Mouse (Mus musculus) hindbrain, postnatal 0 days (tissue): Measurements from ENCODE around the gene Brf1. TPM values are rescaled to one million over a fixed set of nuclear protein-coding genes. Genes with fewer than 3 reads are reported as not detected.
A peak's percentile ranks its signal among the peaks of the same experiment; 100 is the strongest.

Source experiments
- ATAC-seq: fragments of 200-750 bp; cut with Nextera tagmentation; 2 replicates; pipeline ENCODE4 v1.8.0; 2017; ENCODE audit warnings: mild to moderate bottlenecking, moderate TSS enrichment, moderate library complexity
- DNase-seq: peaks from one replicate; pipeline ENCODE4 v3.0.0-alpha.2; 2015; ENCODE audit warnings: low spot score
- H3K27ac ChIP-seq: fragments of 300-500 bp; sonication (generic); 2 replicates; pipeline ENCODE4 v1.5.1; 2014; ENCODE audit warnings: mild to moderate bottlenecking
- H3K27me3 ChIP-seq: fragments of 300-500 bp; sonication (generic); 2 replicates; pipeline ENCODE4 v1.6.1; 2014; ENCODE audit warnings: low read length, mixed read lengths; ENCODE audit not compliant: insufficient read depth
- H3K36me3 ChIP-seq: fragments of 300-500 bp; sonication (generic); 2 replicates; pipeline ENCODE4 v1.6.1; 2014; ENCODE audit warnings: low read length, mixed read lengths; ENCODE audit not compliant: insufficient read depth
- H3K4me1 ChIP-seq: fragments of 300-500 bp; sonication (generic); 2 replicates; pipeline ENCODE4 v1.6.1; 2014; ENCODE audit warnings: antibody characterized with exemption, low read length, mixed read lengths; ENCODE audit not compliant: insufficient read depth
- H3K4me2 ChIP-seq: fragments of 300-500 bp; sonication (generic); 2 replicates; pipeline ENCODE4 v1.6.1; 2014; ENCODE audit warnings: low read depth, mild to moderate bottlenecking, low read length, moderate library complexity, mixed read lengths
- H3K4me3 ChIP-seq: fragments of 300-500 bp; sonication (generic); 2 replicates; pipeline ENCODE4 v1.5.1; 2014; ENCODE audit warnings: low read length
- H3K9ac ChIP-seq: fragments of 300-500 bp; sonication (generic); replicated peaks from 2 replicates; pipeline ENCODE4 v1.6.1; 2014; ENCODE audit warnings: mild to moderate bottlenecking, low read length, moderate library complexity, mixed read lengths
- H3K9me3 ChIP-seq: fragments of 300-500 bp; sonication (generic); 2 replicates; pipeline ENCODE4 v1.6.1; 2016; ENCODE audit warnings: low read length, mixed read lengths
- CTCF ChIP-seq: IDR thresholded peaks from 2 replicates; pipeline ENCODE4 v1.5.1; 2016; ENCODE audit warnings: antibody characterized with exemption, control low read depth, low read depth
- WGBS: fragments of 180-500 bp; shearing (Covaris S2); extraction: QIAGEN DNeasy Blood & Tissue Kit; methylation state at CpG from one replicate; pipeline ENCODE4 v1.1.7; 2014; 5-methylcytosine and 5-hydroxymethylcytosine counted together
- polyA plus RNA-seq: library from polyadenylated mRNA; unstranded; fragments of >200 nt; fragmentation: Nextera tagmentation; extraction: Ambion mirVana; gene quantifications from 2 replicates; pipeline ENCODE4 v1.2.1, GENCODE M21; 2015
- total RNA-seq: library from RNA; depleted of rRNA; stranded (reverse); fragments of >200 nt; gene quantifications from 2 replicates; pipeline ENCODE4 v1.2.3, GENCODE M21; 2014

Gene Brf1
- total and polyA plus RNA-seq, 2 experiments from 2014 or later: 29.4 to 39.0 TPM

DNA sequence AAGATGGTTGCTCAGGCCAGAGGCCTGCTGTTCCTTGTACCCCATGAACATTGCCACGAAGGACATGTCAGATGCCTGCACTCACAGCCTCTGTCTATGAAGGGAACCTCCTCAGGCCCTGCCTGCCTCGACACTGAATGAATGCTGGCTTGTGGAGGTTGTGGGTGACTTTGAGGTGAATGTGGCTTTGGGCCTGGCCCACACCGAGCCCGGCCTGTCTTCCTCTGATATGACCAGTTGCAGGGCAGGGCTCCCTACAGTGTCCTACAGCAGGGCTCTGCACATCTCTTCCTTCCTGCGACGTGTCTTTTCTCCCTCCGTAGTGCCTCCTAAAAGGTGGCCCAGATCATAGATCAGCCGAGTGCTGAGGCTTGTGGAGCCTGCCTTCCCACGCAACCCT, 30.5 kb upstream of the Brf1 start:
- H3K9me3 ChIP-seq: no peaks in the 10 kb centered on the region
- no peak for DNase-seq
- no peak for TF ChIP-seq CTCF
- H3K4me3 ChIP-seq: no peak overlapping the region
- H3K4me2 ChIP-seq: no peak overlapping the region
- H3K4me1 ChIP-seq: peaks cover 6% of the 10 kb centered on the region
- no peaks in the 10 kb centered on the region for H3K36me3 ChIP-seq
- H3K9ac ChIP-seq: no peak overlapping the region
- no peak overlapping the region for H3K27ac ChIP-seq
- H3K27me3 ChIP-seq: no peaks in the 10 kb centered on the region
- ATAC-seq: no peak
- WGBS: 89% methylated on average over 9 of the region's 9 CpGs

DNA sequence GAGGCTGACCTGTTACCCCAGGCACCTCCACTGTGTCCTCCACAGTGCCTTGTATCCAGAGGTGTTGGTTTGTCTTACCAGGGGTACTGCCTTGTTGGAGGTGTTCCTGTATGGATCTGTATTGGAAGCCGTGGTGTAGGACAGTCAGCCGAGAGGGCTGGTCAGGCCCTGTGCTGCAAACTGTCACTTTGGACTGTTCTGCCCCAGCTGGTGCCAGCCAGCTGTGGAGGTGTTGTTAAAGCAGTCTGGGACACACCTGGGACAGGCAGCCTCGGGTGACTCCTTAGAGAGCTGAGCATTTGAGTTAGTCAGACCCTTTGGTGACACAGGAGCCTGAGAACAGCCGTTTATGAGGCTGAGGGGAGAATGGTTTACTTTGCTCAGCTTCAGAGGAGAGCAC, 29.5 kb upstream of the Brf1 start:
- H3K9me3 ChIP-seq: no peaks in the 10 kb centered on the region
- H3K4me2 ChIP-seq: no peak overlapping the region
- no peaks in the 10 kb centered on the region for H3K27me3 ChIP-seq
- TF ChIP-seq CTCF: no peak
- DNase-seq: no peak
- ATAC-seq: no peak
- no peak overlapping the region for H3K9ac ChIP-seq
- no peak overlapping the region for H3K4me3 ChIP-seq
- no peak overlapping the region for H3K27ac ChIP-seq
- WGBS: 65% methylated on average over 4 of the region's 4 CpGs
- H3K4me1 ChIP-seq: peaks cover 6% of the 10 kb centered on the region
- peaks cover 5% of the 10 kb centered on the region; the same call in 1 of the 2 replicates for H3K36me3 ChIP-seq

DNA sequence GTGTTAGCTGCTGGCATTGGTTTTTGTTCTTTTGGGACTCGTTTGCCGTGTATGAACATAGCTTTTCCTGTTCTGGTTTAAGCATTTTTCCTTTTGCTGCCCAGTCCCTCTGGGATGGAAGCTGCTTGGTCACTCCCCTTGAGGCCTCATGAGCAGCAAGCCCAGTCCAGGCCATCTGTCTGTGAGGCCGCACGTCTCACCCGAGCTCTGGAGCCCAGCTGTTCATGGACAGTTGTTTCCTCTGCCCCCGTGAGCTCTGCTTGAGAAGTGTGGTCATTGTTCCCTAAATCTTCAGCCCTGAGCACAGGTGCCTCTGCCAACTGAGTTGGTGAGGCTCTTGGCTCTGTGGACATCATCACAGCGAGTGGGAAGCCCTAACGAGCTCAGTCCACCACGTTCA, 28.4 kb upstream of the Brf1 start:
- Histone ChIP-seq H3K27ac (peak overlapping the region; percentile 48; the same call in 1 of the 2 replicates), H3K4me1 (peaks cover 6% of the 10 kb centered on the region), H3K27me3 (no peaks in the 10 kb centered on the region), H3K4me3 (no peak overlapping the region), H3K4me2 (no peak overlapping the region), H3K9me3 (no peaks in the 10 kb centered on the region), H3K9ac (no peak overlapping the region), H3K36me3 (peaks cover 5% of the 10 kb centered on the region; the same call in 1 of the 2 replicates)
- ATAC-seq (no peak), DNase-seq (peak; percentile 15)
- no peak for TF ChIP-seq CTCF
- WGBS: 49% methylated on average over 9 of the region's 9 CpGs

- Histone ChIP-seq H3K9me3 (no peaks in the 10 kb centered on the region), H3K4me1 (peaks cover 6% of the 10 kb centered on the region), H3K27ac (peak overlapping the region; percentile 48; the same call in 1 of the 2 replicates), H3K36me3 (peaks cover 5% of the 10 kb centered on the region; the same call in 1 of the 2 replicates), H3K4me3 (no peak overlapping the region), H3K4me2 (no peak overlapping the region), H3K9ac (no peak overlapping the region), H3K27me3 (no peaks in the 10 kb centered on the region)
- no peak for TF ChIP-seq CTCF
- ATAC-seq (peak; percentile 46), DNase-seq (peak; percentile 57)
- 22% methylated on average over 5 of the region's 5 CpGs for WGBS
Observed at GRCm38 (mm10) chr12:113028067-113028466, 27.6 kb upstream of the Brf1 start.

- peaks cover 6% of the 10 kb centered on the region for H3K4me1 ChIP-seq
- no peak overlapping the region for H3K27ac ChIP-seq
- DNase-seq (no peak), ATAC-seq (no peak)
- H3K36me3 ChIP-seq: peaks cover 5% of the 10 kb centered on the region; the same call in 1 of the 2 replicates
- WGBS: 80% methylated on average over 2 of the region's 2 CpGs
- H3K27me3 ChIP-seq: no peaks in the 10 kb centered on the region
- H3K9me3 ChIP-seq: no peaks in the 10 kb centered on the region
- no peak overlapping the region for H3K9ac ChIP-seq
- H3K4me3 ChIP-seq: no peak overlapping the region
- TF ChIP-seq CTCF: no peak
- no peak overlapping the region for H3K4me2 ChIP-seq
Observed at GRCm38 (mm10) chr12:113027495-113027894, 27.0 kb upstream of the Brf1 start.

DNA sequence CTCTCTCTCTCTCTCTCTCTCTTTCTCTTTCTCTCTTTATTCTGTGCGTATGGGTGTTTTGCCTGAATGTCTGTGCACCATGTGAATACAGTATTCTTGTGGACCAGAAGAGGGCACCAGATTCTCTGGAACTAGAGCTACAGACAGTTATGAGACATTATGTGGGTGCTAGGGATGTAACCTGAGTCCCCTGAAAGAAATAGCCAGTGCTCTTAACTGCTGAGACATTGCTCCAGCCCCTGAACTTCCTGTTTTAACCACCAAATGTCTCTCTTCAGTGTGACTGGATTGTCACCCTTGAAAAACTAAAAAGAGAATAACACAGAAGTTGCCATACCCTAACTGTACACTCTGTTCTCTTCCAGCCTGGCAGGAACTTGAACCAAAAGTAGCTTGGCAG, 26.1 kb upstream of the Brf1 start:
- 93% methylated on average over 1 of the region's 1 CpGs for WGBS
- H3K9me3 ChIP-seq: no peaks in the 10 kb centered on the region

GRCm38 (mm10) chr12:113023082-113023481, 22.6 kb upstream of the Brf1 start:
- Histone ChIP-seq H3K27ac (no peak overlapping the region), H3K4me2 (no peak overlapping the region), H3K4me3 (no peak overlapping the region), H3K27me3 (no peaks in the 10 kb centered on the region), H3K9me3 (no peaks in the 10 kb centered on the region), H3K36me3 (peaks cover 11% of the 10 kb centered on the region; the same call in 1 of the 2 replicates), H3K9ac (no peak overlapping the region), H3K4me1 (peaks cover 3% of the 10 kb centered on the region)
- ATAC-seq (no peak), DNase-seq (no peak)
- no peak for TF ChIP-seq CTCF
- 80% methylated on average over 4 of the region's 4 CpGs for WGBS

More for the DNA sequence above, 26.1 kb upstream of the Brf1 start:
- Histone ChIP-seq H3K27me3 (no peaks in the 10 kb centered on the region), H3K9ac (no peak overlapping the region), H3K4me3 (no peak overlapping the region), H3K4me1 (peaks cover 6% of the 10 kb centered on the region), H3K36me3 (peaks cover 5% of the 10 kb centered on the region; the same call in 1 of the 2 replicates), H3K4me2 (no peak overlapping the region), H3K27ac (no peak overlapping the region)
- DNase-seq (no peak), ATAC-seq (no peak)
- no peak for TF ChIP-seq CTCF
